Mouse (Mus musculus) midbrain, postnatal 0 days (tissue): Measurements from ENCODE around the gene Acd. TPM values are rescaled to one million over a fixed set of nuclear protein-coding genes. Genes with fewer than 3 reads are reported as not detected.
A peak's percentile ranks its signal among the peaks of the same experiment; 100 is the strongest.

Experiments
- ATAC-seq: fragments of 200-750 bp; cut with Nextera tagmentation; 2 replicates; pipeline ENCODE4 v1.8.0; 2017; ENCODE audit warnings: moderate number of reproducible peaks, mild to moderate bottlenecking, moderate TSS enrichment, moderate library complexity; ENCODE audit not compliant: low FRiP score
- DNase-seq: peaks from one replicate; pipeline ENCODE4 v3.0.0-alpha.2; 2015; ENCODE audit warnings: low spot score
- H3K27ac ChIP-seq: fragments of 300-500 bp; sonication (generic); 2 replicates; pipeline ENCODE4 v1.5.1; 2014; ENCODE audit warnings: low read depth, mild to moderate bottlenecking, low read length, mixed read lengths
- H3K27me3 ChIP-seq: fragments of 300-500 bp; sonication (generic); 2 replicates; pipeline ENCODE4 v1.6.1; 2014; ENCODE audit warnings: low read length, control low read depth, mixed read lengths; ENCODE audit not compliant: insufficient read depth
- H3K36me3 ChIP-seq: fragments of 300-500 bp; sonication (generic); 2 replicates; pipeline ENCODE4 v1.6.1; 2014; ENCODE audit warnings: low read length, control low read depth, mixed read lengths; ENCODE audit not compliant: insufficient read depth
- H3K4me1 ChIP-seq: fragments of 300-500 bp; sonication (generic); 2 replicates; pipeline ENCODE4 v1.6.1; 2014; ENCODE audit warnings: mild to moderate bottlenecking, control low read depth, antibody characterized with exemption, low read length, mixed read lengths; ENCODE audit not compliant: insufficient read depth
- H3K4me2 ChIP-seq: fragments of 300-500 bp; sonication (generic); 2 replicates; pipeline ENCODE4 v1.6.1; 2014; ENCODE audit warnings: low read depth, mild to moderate bottlenecking, low read length, mixed read lengths; ENCODE audit not compliant: poor library complexity, severe bottlenecking
- H3K4me3 ChIP-seq: fragments of 300-500 bp; sonication (generic); 2 replicates; pipeline ENCODE4 v1.5.1; 2014; ENCODE audit warnings: low read depth, mild to moderate bottlenecking, low read length, moderate library complexity
- H3K9ac ChIP-seq: fragments of 300-500 bp; sonication (generic); replicated peaks from 2 replicates; pipeline ENCODE4 v1.6.1; 2014; ENCODE audit warnings: mild to moderate bottlenecking, low read length, moderate library complexity, mixed read lengths; ENCODE audit not compliant: poor library complexity, severe bottlenecking
- H3K9me3 ChIP-seq: fragments of 300-500 bp; sonication (generic); 2 replicates; pipeline ENCODE4 v1.6.1; 2016; ENCODE audit warnings: low read length, control low read depth
- CTCF ChIP-seq: IDR thresholded peaks from 2 replicates; pipeline ENCODE4 v1.5.1; 2016; ENCODE audit warnings: antibody characterized with exemption, mild to moderate bottlenecking
- WGBS: fragments of 180-500 bp; shearing (Covaris S2); extraction: QIAGEN DNeasy Blood & Tissue Kit; methylation state at CpG from one replicate; pipeline ENCODE4 v1.1.7; 2014; 5-methylcytosine and 5-hydroxymethylcytosine counted together
- polyA plus RNA-seq: library from polyadenylated mRNA; unstranded; fragments of >200 nt; fragmentation: Nextera tagmentation; extraction: Ambion mirVana; gene quantifications from 2 replicates; pipeline ENCODE4 v1.2.1, GENCODE M21; 2015
- total RNA-seq: library from RNA; depleted of rRNA; stranded (reverse); fragments of >200 nt; gene quantifications from 2 replicates; pipeline ENCODE4 v1.2.3, GENCODE M21; 2014

Acd gene
- total and polyA plus RNA-seq, 2 experiments from 2014 or later = 32.0 to 84.7 TPM

- Histone ChIP-seq H3K9ac (no peak overlapping the region), H3K27me3 (no peaks in the 10 kb centered on the region), H3K36me3 (peaks cover 10% of the 10 kb centered on the region), H3K4me1 (no peaks in the 10 kb centered on the region), H3K4me2 (no peak overlapping the region), H3K27ac (no peak overlapping the region), H3K9me3 (no peaks in the 10 kb centered on the region), H3K4me3 (no peak overlapping the region)
- TF ChIP-seq CTCF = peak; percentile 85
- ATAC-seq (no peak), DNase-seq (peak; percentile 90)
- 5% methylated on average over 3 of the region's 3 CpGs for WGBS
Observed at GRCm38 (mm10) chr8:105714139-105714538, 13.2 kb upstream of the Acd start.

- no peak for TF ChIP-seq CTCF
- no peak overlapping the region for H3K9ac ChIP-seq
Observed at GRCm38 (mm10) chr8:105712286-105712685, 11.4 kb upstream of the Acd start.

GRCm38 (mm10) chr8:105709317-105709716, 8.4 kb upstream of the Acd start:
- Histone ChIP-seq H3K27me3 (no peaks in the 10 kb centered on the region), H3K4me3 (no peak overlapping the region), H3K4me1 (peaks cover 3% of the 10 kb centered on the region), H3K36me3 (0 out of 2 replicates have a peak, but pooled peaks cover 2% of the 10 kb centered on the region), H3K4me2 (no peak overlapping the region), H3K9ac (no peak overlapping the region), H3K27ac (no peak overlapping the region), H3K9me3 (no peaks in the 10 kb centered on the region)
- no peak for DNase-seq
- 77% methylated on average over 14 of the region's 14 CpGs for WGBS
- TF ChIP-seq CTCF = no peak
- ATAC-seq = no peak

More at GRCm38 (mm10) chr8:105712286-105712685, 11.4 kb upstream of the Acd start:
- WGBS = 92% methylated on average over 3 of the region's 3 CpGs
- Histone ChIP-seq H3K9me3 (no peaks in the 10 kb centered on the region), H3K36me3 (peaks cover 9% of the 10 kb centered on the region), H3K4me1 (no peaks in the 10 kb centered on the region), H3K27ac (no peak overlapping the region), H3K4me2 (no peak overlapping the region), H3K27me3 (no peaks in the 10 kb centered on the region), H3K4me3 (no peak overlapping the region)
- no peak for DNase-seq
- no peak for ATAC-seq

- H3K9ac ChIP-seq = no peak overlapping the region
- H3K36me3 ChIP-seq = peaks cover 6% of the 10 kb centered on the region; the same call in 1 of the 2 replicates
- WGBS = 93% methylated on average over 8 of the region's 8 CpGs
- no peak for ATAC-seq
- H3K4me3 ChIP-seq = no peak overlapping the region
- no peak overlapping the region for H3K4me2 ChIP-seq
- H3K9me3 ChIP-seq = no peaks in the 10 kb centered on the region
- no peak for TF ChIP-seq CTCF
- no peak for DNase-seq
- no peaks in the 10 kb centered on the region for H3K27me3 ChIP-seq
- H3K4me1 ChIP-seq = peaks cover 3% of the 10 kb centered on the region
- no peak overlapping the region for H3K27ac ChIP-seq
Observed at GRCm38 (mm10) chr8:105708675-105709074, 7.8 kb upstream of the Acd start.

- ATAC-seq (peak; percentile 66), DNase-seq (peak; percentile 97)
- H3K36me3 ChIP-seq = peaks cover 15% of the 10 kb centered on the region; the same call in 1 of the 2 replicates
- H3K9ac ChIP-seq = peak within 1 kb of the TSS; percentile 47
- WGBS = under 1% methylated on average over 55 of the region's 55 CpGs
- no peaks in the 10 kb centered on the region for H3K9me3 ChIP-seq
- peak within 1 kb of the TSS; percentile 69 for H3K4me3 ChIP-seq
- TF ChIP-seq CTCF = no peak
- peak within 1 kb of the TSS; percentile 99 for H3K4me2 ChIP-seq
- H3K27ac ChIP-seq = no peak within 1 kb of the TSS
- H3K4me1 ChIP-seq = peaks cover 3% of the 10 kb centered on the region
- H3K27me3 ChIP-seq = no peaks in the 10 kb centered on the region
Observed at GRCm38 (mm10) chr8:105707498-105708403, 6.8 kb upstream of the Acd start, which contains the start of the genes 4933405L10Rik and Enkd1. TSS of gene 4933405L10Rik (plus strand) at chr8:105707655. TSS of gene Enkd1 (minus strand) at chr8:105708210.

- Histone ChIP-seq H3K9me3 (no peaks in the 10 kb centered on the region), H3K4me3 (no peak overlapping the region), H3K4me2 (no peak overlapping the region), H3K36me3 (peaks cover 15% of the 10 kb centered on the region; the same call in 1 of the 2 replicates), H3K27me3 (no peaks in the 10 kb centered on the region), H3K27ac (no peak overlapping the region), H3K9ac (no peak overlapping the region), H3K4me1 (peaks cover 8% of the 10 kb centered on the region)
- 76% methylated on average over 12 of the region's 12 CpGs for WGBS
- TF ChIP-seq CTCF = no peak
- ATAC-seq = no peak
- no peak for DNase-seq
Observed at GRCm38 (mm10) chr8:105706426-105706825, 5.5 kb upstream of the Acd start.
